Mouse (Mus musculus) forebrain, embryonic 14.5 days (tissue): ENCODE measurements around the gene Fmo2. TPM values are rescaled to one million over a fixed set of nuclear protein-coding genes. Genes with fewer than 3 reads are reported as not detected.

Experiments
- ATAC-seq: fragments of 200-750 bp; cut with Nextera tagmentation; 2 replicates; pipeline ENCODE4 v1.8.0; 2017; ENCODE audit warnings: mild to moderate bottlenecking, moderate library complexity
- DNase-seq: peaks from one replicate; pipeline ENCODE4 v3.0.0-alpha.2; 2015; ENCODE audit warnings: low spot score
- H3K27ac ChIP-seq: fragments of 300-500 bp; sonication (generic); 2 replicates; pipeline ENCODE4 v1.5.1; 2014; ENCODE audit warnings: low read depth, mild to moderate bottlenecking, control low read depth, low read length, moderate library complexity
- H3K27me3 ChIP-seq: fragments of 300-500 bp; sonication (generic); replicated peaks from 2 replicates; pipeline ENCODE4 v1.6.1; 2014; ENCODE audit warnings: low read length, control low read depth, mixed read lengths; ENCODE audit not compliant: control insufficient read depth, insufficient read depth
- H3K36me3 ChIP-seq: fragments of 300-500 bp; sonication (generic); 2 replicates; pipeline ENCODE4 v1.6.1; 2014; ENCODE audit warnings: low read length, control low read depth; ENCODE audit not compliant: control insufficient read depth, insufficient read depth
- H3K4me1 ChIP-seq: fragments of 300-500 bp; sonication (generic); 2 replicates; pipeline ENCODE4 v1.6.1; 2014; ENCODE audit warnings: antibody characterized with exemption, low read length, control low read depth; ENCODE audit not compliant: control insufficient read depth, insufficient read depth
- H3K4me2 ChIP-seq: fragments of 300-500 bp; sonication (generic); 2 replicates; pipeline ENCODE4 v1.6.1; 2014; ENCODE audit warnings: mild to moderate bottlenecking, control low read depth, low read length
- H3K4me3 ChIP-seq: fragments of 300-500 bp; sonication (generic); 2 replicates; pipeline ENCODE4 v1.5.1; 2014; ENCODE audit warnings: low read depth, low read length, control low read depth
- H3K9ac ChIP-seq: fragments of 300-500 bp; sonication (generic); 2 replicates; pipeline ENCODE4 v1.6.1; 2014; ENCODE audit warnings: mild to moderate bottlenecking, low read length, control low read depth, moderate library complexity
- H3K9me3 ChIP-seq: fragments of 300-500 bp; sonication (generic); replicated peaks from 2 replicates; pipeline ENCODE4 v1.6.1; 2016; ENCODE audit warnings: low read length, control low read depth, mixed read lengths; ENCODE audit not compliant: control insufficient read depth
- WGBS: fragments of 180-500 bp; shearing (Covaris S2); extraction: QIAGEN DNeasy Blood & Tissue Kit; methylation state at CpG from one replicate; pipeline ENCODE4 v1.1.7; 2014; 5-methylcytosine and 5-hydroxymethylcytosine counted together
- polyA plus RNA-seq: library from polyadenylated mRNA; unstranded; fragments of >200 nt; fragmentation: Nextera tagmentation; extraction: Ambion mirVana; gene quantifications from 2 replicates; pipeline ENCODE4 v1.2.1, GENCODE M21; 2014

The Fmo2 gene
- polyA plus RNA-seq, 1 experiment from 2014 or later: 0.06 TPM

- H3K4me2 ChIP-seq: no peak overlapping the region
- no peak overlapping the region for H3K27ac ChIP-seq
- H3K27me3 ChIP-seq: no peaks in the 10 kb centered on the region
- H3K9me3 ChIP-seq: no peaks in the 10 kb centered on the region
- no peak overlapping the region for H3K9ac ChIP-seq
- no peak for ATAC-seq
- 88% methylated on average over 4 of the region's 4 CpGs for WGBS
- H3K4me3 ChIP-seq: no peak overlapping the region
- DNase-seq: no peak
- no peaks in the 10 kb centered on the region for H3K36me3 ChIP-seq
- H3K4me1 ChIP-seq: no peaks in the 10 kb centered on the region
Measured at GRCm38 (mm10) chr1:162932386-162932785, 33.9 kb upstream of the Fmo2 start.

GRCm38 (mm10) chr1:162931880-162932279, 33.4 kb upstream of the Fmo2 start:
- Histone ChIP-seq H3K9me3 (no peaks in the 10 kb centered on the region), H3K4me1 (no peaks in the 10 kb centered on the region), H3K36me3 (no peaks in the 10 kb centered on the region), H3K9ac (no peak overlapping the region), H3K4me3 (no peak overlapping the region), H3K27me3 (no peaks in the 10 kb centered on the region), H3K4me2 (no peak overlapping the region), H3K27ac (no peak overlapping the region)
- DNase-seq (no peak), ATAC-seq (no peak)
- WGBS: 82% methylated on average over 5 of the region's 5 CpGs

GRCm38 (mm10) chr1:162931310-162931875, 32.9 kb upstream of the Fmo2 start:
- Histone ChIP-seq H3K27ac (no peak overlapping the region), H3K27me3 (no peaks in the 10 kb centered on the region), H3K4me1 (no peaks in the 10 kb centered on the region), H3K9ac (no peak overlapping the region), H3K4me3 (no peak overlapping the region), H3K4me2 (no peak overlapping the region), H3K9me3 (no peaks in the 10 kb centered on the region), H3K36me3 (no peaks in the 10 kb centered on the region)
- ATAC-seq: no peak
- WGBS: 90% methylated on average over 4 of the region's 4 CpGs
- DNase-seq: no peak

GRCm38 (mm10) chr1:162930631-162931030, 32.1 kb upstream of the Fmo2 start:
- H3K9me3 ChIP-seq: no peaks in the 10 kb centered on the region
- ATAC-seq (no peak), DNase-seq (no peak)
- no peaks in the 10 kb centered on the region for H3K27me3 ChIP-seq
- no peak overlapping the region for H3K4me3 ChIP-seq
- no peak overlapping the region for H3K4me2 ChIP-seq
- H3K9ac ChIP-seq: no peak overlapping the region
- no peak overlapping the region for H3K27ac ChIP-seq
- H3K36me3 ChIP-seq: no peaks in the 10 kb centered on the region
- no peaks in the 10 kb centered on the region for H3K4me1 ChIP-seq
- 65% methylated on average over 2 of the region's 2 CpGs for WGBS

- no peak overlapping the region for H3K9ac ChIP-seq
- no peak for ATAC-seq
- no peak overlapping the region for H3K4me2 ChIP-seq
- no peaks in the 10 kb centered on the region for H3K4me1 ChIP-seq
- no peak overlapping the region for H3K4me3 ChIP-seq
- H3K36me3 ChIP-seq: no peaks in the 10 kb centered on the region
- 90% methylated on average over 3 of the region's 3 CpGs for WGBS
- no peak overlapping the region for H3K27ac ChIP-seq
- no peak for DNase-seq
- H3K27me3 ChIP-seq: no peaks in the 10 kb centered on the region
- H3K9me3 ChIP-seq: no peaks in the 10 kb centered on the region
Measured at GRCm38 (mm10) chr1:162929146-162929545, 30.6 kb upstream of the Fmo2 start.

- Histone ChIP-seq H3K9me3 (no peaks in the 10 kb centered on the region), H3K9ac (no peak overlapping the region), H3K4me2 (no peak overlapping the region), H3K4me3 (no peak overlapping the region), H3K36me3 (no peaks in the 10 kb centered on the region), H3K4me1 (no peaks in the 10 kb centered on the region), H3K27ac (no peak overlapping the region), H3K27me3 (no peaks in the 10 kb centered on the region)
- ATAC-seq (no peak), DNase-seq (no peak)
- 67% methylated on average over 1 of the region's 1 CpGs for WGBS
Measured at GRCm38 (mm10) chr1:162925121-162925520, 26.6 kb upstream of the Fmo2 start.

- Histone ChIP-seq H3K9me3 (no peaks in the 10 kb centered on the region), H3K4me1 (no peaks in the 10 kb centered on the region), H3K9ac (no peak overlapping the region), H3K36me3 (no peaks in the 10 kb centered on the region), H3K27ac (no peak overlapping the region), H3K4me3 (no peak overlapping the region), H3K27me3 (no peaks in the 10 kb centered on the region), H3K4me2 (no peak overlapping the region)
- 85% methylated on average over 8 of the region's 8 CpGs for WGBS
- DNase-seq: no peak
- ATAC-seq: no peak
Measured at GRCm38 (mm10) chr1:162916661-162917060, 18.1 kb upstream of the Fmo2 start.

- WGBS: 88% methylated on average over 4 of the region's 4 CpGs
- no peak overlapping the region for H3K9ac ChIP-seq
- no peak for DNase-seq
Measured at GRCm38 (mm10) chr1:162914932-162915556, 16.5 kb upstream of the Fmo2 start.

GRCm38 (mm10) chr1:162912085-162912484, 13.6 kb upstream of the Fmo2 start:
- DNase-seq (no peak), ATAC-seq (no peak)
- Histone ChIP-seq H3K4me1 (no peaks in the 10 kb centered on the region), H3K27ac (no peak overlapping the region), H3K36me3 (no peaks in the 10 kb centered on the region), H3K4me3 (no peak overlapping the region), H3K27me3 (no peaks in the 10 kb centered on the region), H3K4me2 (no peak overlapping the region), H3K9me3 (no peaks in the 10 kb centered on the region), H3K9ac (no peak overlapping the region)

More at GRCm38 (mm10) chr1:162914932-162915556, 16.5 kb upstream of the Fmo2 start:
- H3K27me3 ChIP-seq: no peaks in the 10 kb centered on the region
- no peak overlapping the region for H3K27ac ChIP-seq
- no peak overlapping the region for H3K4me3 ChIP-seq
- H3K4me2 ChIP-seq: no peak overlapping the region
- no peaks in the 10 kb centered on the region for H3K36me3 ChIP-seq
- no peak for ATAC-seq
- H3K9me3 ChIP-seq: no peaks in the 10 kb centered on the region
- no peaks in the 10 kb centered on the region for H3K4me1 ChIP-seq
